Mouse (Mus musculus): ENCODE data around the gene Prmt8. TPM values are rescaled to one million over a fixed set of nuclear protein-coding genes. Genes with fewer than 3 reads are reported as not detected.

Gene Prmt8
- polyA plus RNA-seq, 1 experiment from 2014 or later = 35.0 TPM

DNA sequence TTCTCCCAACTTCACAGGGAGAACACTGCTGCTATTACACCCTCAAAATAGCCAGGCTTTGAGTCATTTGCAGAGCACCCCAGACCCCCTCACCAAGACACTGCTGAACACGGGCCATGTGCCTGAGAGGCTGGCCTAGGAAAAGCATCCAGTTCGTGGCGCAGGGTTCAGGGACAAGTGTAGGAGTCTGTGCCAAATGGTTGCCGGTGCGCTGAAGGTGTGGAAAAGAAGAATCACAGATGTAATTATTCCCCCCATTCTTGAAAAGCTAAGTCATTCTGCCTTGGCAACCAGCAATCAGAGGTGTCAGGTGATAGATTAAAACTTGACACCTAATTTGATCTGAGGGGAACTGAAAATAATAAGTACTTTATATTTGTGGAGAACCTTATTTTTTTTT is 109.8 kb downstream of the Prmt8 start:
- no peak for DNase-seq (ENCODE audit: low spot score)
- Histone ChIP-seq H3K4me2 (replicated peaks) (no peak overlapping the region), H3K27me3 (ENCODE audit: control insufficient read depth, insufficient read depth, low read length) (no peaks in the 10 kb centered on the region), H3K36me3 (replicated peaks; ENCODE audit: control insufficient read depth, insufficient read depth) (no peaks in the 10 kb centered on the region), H3K4me3 (replicated peaks; ENCODE audit: low read length) (no peak overlapping the region), H3K27ac (no peak overlapping the region), H3K9ac (no peak overlapping the region), H3K9me3 (ENCODE audit: control insufficient read depth, low read length) (no peaks in the 10 kb centered on the region), H3K4me1 (replicated peaks; ENCODE audit: control insufficient read depth, insufficient read depth, low read length) (no peaks in the 10 kb centered on the region)
- no peak for ATAC-seq (ENCODE audit: low FRiP score)
- 76% methylated on average over 5 of the region's 5 CpGs for WGBS

DNA sequence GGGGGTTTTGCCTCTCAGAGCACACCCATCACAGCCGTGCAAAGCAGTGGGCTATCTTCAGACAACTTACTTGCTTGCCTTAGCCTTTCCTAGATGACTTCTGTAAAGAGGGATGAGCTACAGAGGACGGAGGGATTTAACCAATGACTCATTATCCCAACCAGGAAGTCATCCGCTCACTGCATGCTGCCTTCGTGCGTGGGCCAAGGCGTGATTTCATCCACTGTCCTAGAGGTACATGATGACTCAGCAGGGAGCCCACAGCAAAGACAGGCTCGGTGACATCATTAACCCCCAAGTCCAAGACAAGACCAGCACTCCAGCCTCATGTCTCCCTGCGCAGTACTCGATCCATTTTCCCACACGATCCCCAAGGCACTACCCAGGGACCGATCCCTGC is 112.1 kb downstream of the Prmt8 start:
- Histone ChIP-seq H3K4me1 (replicated peaks; ENCODE audit: control insufficient read depth, insufficient read depth, low read length) (no peaks in the 10 kb centered on the region), H3K9ac (no peak overlapping the region), H3K9me3 (ENCODE audit: control insufficient read depth, low read length) (0 out of 2 replicates have a peak, but pooled peaks cover 7% of the 10 kb centered on the region), H3K4me2 (replicated peaks) (no peak overlapping the region), H3K27me3 (ENCODE audit: control insufficient read depth, insufficient read depth, low read length) (no peaks in the 10 kb centered on the region), H3K4me3 (replicated peaks; ENCODE audit: low read length) (no peak overlapping the region), H3K27ac (no peak overlapping the region), H3K36me3 (replicated peaks; ENCODE audit: control insufficient read depth, insufficient read depth) (no peaks in the 10 kb centered on the region)
- DNase-seq (ENCODE audit: low spot score) (no peak), ATAC-seq (ENCODE audit: low FRiP score) (no peak)
- 92% methylated on average over 11 of the region's 11 CpGs for WGBS

DNA sequence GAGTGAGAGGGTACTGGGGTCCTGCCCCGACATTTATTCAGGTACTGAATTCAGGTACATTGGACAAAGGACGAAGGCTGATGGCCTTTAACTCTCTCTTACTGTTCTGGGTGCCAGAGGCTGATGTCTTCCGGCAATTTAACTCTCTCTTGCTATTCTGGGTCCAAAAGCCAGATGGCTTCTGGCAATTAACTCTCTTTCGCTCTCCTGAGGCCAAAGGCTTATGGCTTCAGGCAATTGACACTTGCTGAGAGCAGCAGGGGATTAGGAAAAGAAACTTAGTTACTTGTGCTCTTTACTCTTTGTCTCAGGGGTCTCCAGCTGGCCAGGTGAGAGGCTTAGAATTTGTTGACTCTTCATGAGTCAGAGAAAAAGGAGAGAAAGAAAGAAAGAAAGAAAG is 113.3 kb downstream of the Prmt8 start:
- no peak for DNase-seq (ENCODE audit: low spot score)
- no peak for ATAC-seq (ENCODE audit: low FRiP score)
- 39% methylated on average over 4 of the region's 4 CpGs for WGBS
- Histone ChIP-seq H3K4me2 (replicated peaks) (no peak overlapping the region), H3K4me1 (replicated peaks; ENCODE audit: control insufficient read depth, insufficient read depth, low read length) (no peaks in the 10 kb centered on the region), H3K27me3 (ENCODE audit: control insufficient read depth, insufficient read depth, low read length) (no peaks in the 10 kb centered on the region), H3K9me3 (ENCODE audit: control insufficient read depth, low read length) (0 out of 2 replicates have a peak, but pooled peaks cover 7% of the 10 kb centered on the region), H3K4me3 (replicated peaks; ENCODE audit: low read length) (no peak overlapping the region), H3K36me3 (replicated peaks; ENCODE audit: control insufficient read depth, insufficient read depth) (no peaks in the 10 kb centered on the region), H3K27ac (no peak overlapping the region), H3K9ac (no peak overlapping the region)

DNA sequence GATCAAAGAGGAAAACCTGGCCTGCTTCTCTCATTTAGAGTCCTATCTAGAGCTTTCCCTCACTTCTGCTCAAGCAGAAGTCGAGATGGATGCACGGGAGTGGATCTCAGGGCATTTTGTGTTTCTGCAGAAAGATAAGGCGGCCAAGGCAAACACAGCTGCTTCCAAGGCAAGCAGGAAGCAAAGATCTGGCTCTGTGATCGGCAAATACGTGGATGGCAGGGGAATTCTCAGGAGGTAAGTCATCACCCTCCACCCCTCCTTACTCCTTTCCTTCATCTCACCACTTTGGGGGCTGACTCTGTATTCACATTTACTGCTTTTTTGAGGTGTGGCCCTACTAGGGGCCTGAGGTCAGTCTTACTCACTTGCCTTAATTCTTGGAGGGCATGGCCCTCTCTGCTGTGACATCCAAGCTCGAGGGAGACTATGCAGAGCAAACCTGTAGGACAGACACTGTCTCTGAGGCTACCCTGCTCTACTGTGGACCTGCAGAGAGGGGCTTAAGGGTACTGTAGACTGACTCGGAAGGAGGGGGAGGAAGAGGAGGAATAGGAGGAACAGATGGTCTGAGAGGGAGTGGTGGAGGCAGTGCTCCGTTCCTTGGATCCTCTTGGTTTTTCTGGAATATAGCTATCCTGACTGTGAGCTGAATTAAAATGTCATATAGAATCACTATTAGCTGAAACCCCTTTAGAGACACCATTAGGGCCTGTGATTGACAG is 128.0 kb downstream of the Prmt8 start:
- no peaks in the 10 kb centered on the region for H3K36me3 ChIP-seq (replicated peaks; ENCODE audit: control insufficient read depth, insufficient read depth)
- H3K9me3 ChIP-seq (ENCODE audit: control insufficient read depth, low read length) = no peaks in the 10 kb centered on the region
- no peak overlapping the region for H3K4me2 ChIP-seq (replicated peaks)
- no peaks in the 10 kb centered on the region for H3K27me3 ChIP-seq (ENCODE audit: control insufficient read depth, insufficient read depth, low read length)
- ATAC-seq (ENCODE audit: low FRiP score) (no peak), DNase-seq (ENCODE audit: low spot score) (no peak)
- no peak overlapping the region for H3K4me3 ChIP-seq (replicated peaks; ENCODE audit: low read length)
- no peak overlapping the region for H3K9ac ChIP-seq
- H3K4me1 ChIP-seq (replicated peaks; ENCODE audit: control insufficient read depth, insufficient read depth, low read length) = peaks cover 8% of the 10 kb centered on the region; the same call in 1 of the 2 replicates
- WGBS = 68% methylated on average over 8 of the region's 8 CpGs
- no peak overlapping the region for H3K27ac ChIP-seq

Small RNAs within 50 kb of the gene (microRNA-seq; reads per million reads assigned to microRNA genes)
- not detected for gene Mir7233

Other genes starting within 250 kb of the Prmt8 start
- 0.43 and 0.94 TPM in 2 replicates for gene Cracr2a, start 208.1 kb downstream of the Prmt8 start, polyA plus RNA-seq (2014; fragmentation: Nextera tagmentation; extraction: Ambion mirVana)
- 4.2 and 5.6 TPM in 2 replicates for gene Tspan11, start 118.1 kb upstream of the Prmt8 start, polyA plus RNA-seq (2014; fragmentation: Nextera tagmentation; extraction: Ambion mirVana)

Data from hindbrain, embryonic 14.5 days (tissue).